Comparison of ENCODE assay signal across 24 mouse cellular contexts in the genomic region with DNA sequence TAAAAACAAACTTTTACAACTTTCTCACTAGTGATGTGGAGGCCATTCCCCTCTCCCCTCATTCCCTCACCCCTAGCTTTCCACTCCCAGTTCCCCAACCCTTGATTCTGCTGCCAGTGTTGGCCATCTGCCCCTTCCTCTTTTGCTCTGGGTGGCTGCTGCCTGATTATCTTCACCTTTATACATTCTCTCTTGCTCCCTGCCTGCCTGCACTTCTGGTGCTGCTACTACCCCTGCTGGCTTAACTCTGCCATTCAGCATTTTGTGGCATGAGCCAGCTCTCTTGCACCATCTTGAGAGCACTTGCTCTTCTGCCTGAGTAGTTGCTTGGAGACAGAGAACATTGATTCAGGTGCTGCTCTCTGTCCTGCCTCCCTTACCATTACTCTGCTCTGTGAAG. TPM values are rescaled to one million over a fixed set of nuclear protein-coding genes. Genes with fewer than 3 reads are reported as not detected.
DNase-seq lines count a peak whose midpoint lies in the region; ATAC-seq and TF ChIP-seq lines count a peak whose summit lies in the region.
"Had no signal": no experiment of that assay in that cellular context is flagged by ENCODE, and none has a peak within 500 bp of the region (broad histone marks: within the 10 kb centered on the region; RNA-seq: fewer than 3 reads in every experiment).

No protein-coding gene starts in this region.

- H3K9ac ChIP-seq in forebrain, postnatal 0 days, result no peak overlapping the region
- no peak overlapping the region for H3K9ac ChIP-seq in forebrain, embryonic 14.5 days (ENCODE audit: low read length)
- no peak overlapping the region for H3K9ac ChIP-seq in midbrain, postnatal 0 days (replicated peaks; ENCODE audit: low read length, poor library complexity, severe bottlenecking)
- no peak overlapping the region for H3K9ac ChIP-seq in midbrain, embryonic 11.5 days (ENCODE audit: low read length)
- H3K9ac ChIP-seq: embryonic facial prominence, embryonic 12.5 days; hindbrain, embryonic 13.5 days; intestine, embryonic 15.5 days; kidney, embryonic 15.5 days; limb, embryonic 12.5 days; liver, embryonic 13.5 days; midbrain, embryonic 12.5 days had no signal

- no peak overlapping the region for H3K4me3 ChIP-seq in forebrain, postnatal 0 days (ENCODE audit: low read depth, low read length)
- H3K4me3 ChIP-seq in forebrain, embryonic 14.5 days (ENCODE audit: low read depth, low read length), result no peak overlapping the region
- no peak overlapping the region for H3K4me3 ChIP-seq in midbrain, postnatal 0 days (ENCODE audit: low read depth, low read length)
- no peak overlapping the region for H3K4me3 ChIP-seq in midbrain, embryonic 11.5 days (ENCODE audit: low read depth, low read length)
- H3K4me3 ChIP-seq: embryonic facial prominence, embryonic 12.5 days; heart, adult 2 months; hindbrain, embryonic 13.5 days; intestine, embryonic 15.5 days; kidney, embryonic 15.5 days; limb, embryonic 12.5 days; liver, embryonic 13.5 days; midbrain, embryonic 12.5 days had no signal

- no peaks in the 10 kb centered on the region for H3K27me3 ChIP-seq in forebrain, postnatal 0 days (ENCODE audit: insufficient read depth, low read length)
- H3K27me3 ChIP-seq in forebrain, embryonic 14.5 days (replicated peaks; ENCODE audit: control insufficient read depth, insufficient read depth, low read length), result no peaks in the 10 kb centered on the region
- no peaks in the 10 kb centered on the region for H3K27me3 ChIP-seq in midbrain, postnatal 0 days (ENCODE audit: insufficient read depth, low read length)
- H3K27me3 ChIP-seq in midbrain, embryonic 11.5 days (ENCODE audit: control insufficient read depth, insufficient read depth, low read length), result no peaks in the 10 kb centered on the region
- H3K27me3 ChIP-seq: embryonic facial prominence, embryonic 12.5 days; hindbrain, embryonic 13.5 days; intestine, embryonic 15.5 days; kidney, embryonic 15.5 days; limb, embryonic 12.5 days; liver, embryonic 13.5 days; midbrain, embryonic 12.5 days had no signal

- no peaks in the 10 kb centered on the region for H3K36me3 ChIP-seq in forebrain, postnatal 0 days (ENCODE audit: insufficient read depth)
- H3K36me3 ChIP-seq in forebrain, embryonic 14.5 days (ENCODE audit: control insufficient read depth, insufficient read depth, low read length), result no peaks in the 10 kb centered on the region
- H3K36me3 ChIP-seq in midbrain, postnatal 0 days (ENCODE audit: insufficient read depth, low read length), result no peaks in the 10 kb centered on the region
- H3K36me3 ChIP-seq in midbrain, embryonic 11.5 days (ENCODE audit: control insufficient read depth, insufficient read depth, low read length), result no peaks in the 10 kb centered on the region
- H3K36me3 ChIP-seq: embryonic facial prominence, embryonic 12.5 days; hindbrain, embryonic 13.5 days; intestine, embryonic 15.5 days; kidney, embryonic 15.5 days; limb, embryonic 12.5 days; liver, embryonic 13.5 days; midbrain, embryonic 12.5 days had no signal

- no peak; the same call in 1 of the 2 replicates for ATAC-seq in forebrain, postnatal 0 days
- no peak for ATAC-seq in forebrain, embryonic 14.5 days
- peak; percentile 55 for ATAC-seq in midbrain, postnatal 0 days (ENCODE audit: low FRiP score)
- ATAC-seq in midbrain, embryonic 11.5 days (ENCODE audit: low FRiP score), result no peak
- ATAC-seq in megakaryocyte, adult 5-6 weeks (ENCODE audit: poor library complexity, severe bottlenecking), result peak; percentile 55
- no peak for ATAC-seq in activated CD4-positive, CD25-positive, alpha-beta regulatory T cell, adult 4 months
- ATAC-seq: forebrain, embryonic 16.5 days; intestine, embryonic 15.5 days had no signal

- H3K4me2 ChIP-seq in forebrain, postnatal 0 days (ENCODE audit: low read depth), result no peak overlapping the region
- H3K4me2 ChIP-seq in forebrain, embryonic 14.5 days (ENCODE audit: low read length), result no peak overlapping the region
- H3K4me2 ChIP-seq in midbrain, postnatal 0 days (ENCODE audit: low read depth, low read length, poor library complexity, severe bottlenecking), result no peak overlapping the region
- no peak overlapping the region for H3K4me2 ChIP-seq in midbrain, embryonic 11.5 days
- H3K4me2 ChIP-seq: embryonic facial prominence, embryonic 12.5 days; hindbrain, embryonic 13.5 days; intestine, embryonic 15.5 days; kidney, embryonic 15.5 days; limb, embryonic 12.5 days; liver, embryonic 13.5 days; midbrain, embryonic 12.5 days had no signal

- H3K27ac ChIP-seq in forebrain, postnatal 0 days (ENCODE audit: low read depth, low read length), result no peak overlapping the region
- H3K27ac ChIP-seq in forebrain, embryonic 14.5 days (ENCODE audit: low read depth, low read length), result no peak overlapping the region
- H3K27ac ChIP-seq in midbrain, postnatal 0 days (ENCODE audit: low read depth, low read length), result no peak overlapping the region
- no peak overlapping the region for H3K27ac ChIP-seq in midbrain, embryonic 11.5 days (ENCODE audit: low read depth, low read length)
- H3K27ac ChIP-seq: embryonic facial prominence, embryonic 12.5 days; heart, adult 2 months; hindbrain, embryonic 13.5 days; intestine, embryonic 15.5 days; kidney, embryonic 15.5 days; limb, embryonic 12.5 days; liver, embryonic 13.5 days; midbrain, embryonic 12.5 days had no signal

- H3K4me1 ChIP-seq in forebrain, postnatal 0 days (ENCODE audit: insufficient read depth), result no peaks in the 10 kb centered on the region
- no peaks in the 10 kb centered on the region for H3K4me1 ChIP-seq in forebrain, embryonic 14.5 days (ENCODE audit: control insufficient read depth, insufficient read depth, low read length)
- H3K4me1 ChIP-seq in midbrain, postnatal 0 days (ENCODE audit: insufficient read depth, low read length), result no peaks in the 10 kb centered on the region
- no peaks in the 10 kb centered on the region for H3K4me1 ChIP-seq in midbrain, embryonic 11.5 days (ENCODE audit: control insufficient read depth, insufficient read depth, low read length)
- H3K4me1 ChIP-seq: embryonic facial prominence, embryonic 12.5 days; hindbrain, embryonic 13.5 days; intestine, embryonic 15.5 days; kidney, embryonic 15.5 days; limb, embryonic 12.5 days; midbrain, embryonic 12.5 days had no signal

- no peaks in the 10 kb centered on the region for H3K9me3 ChIP-seq in forebrain, postnatal 0 days (ENCODE audit: low read length)
- H3K9me3 ChIP-seq in forebrain, embryonic 14.5 days (replicated peaks; ENCODE audit: control insufficient read depth, low read length), result no peaks in the 10 kb centered on the region
- H3K9me3 ChIP-seq in midbrain, postnatal 0 days (ENCODE audit: low read length), result no peaks in the 10 kb centered on the region
- H3K9me3 ChIP-seq in midbrain, embryonic 11.5 days (ENCODE audit: control insufficient read depth, low read length), result no peaks in the 10 kb centered on the region
- H3K9me3 ChIP-seq: embryonic facial prominence, embryonic 12.5 days; hindbrain, embryonic 13.5 days; intestine, embryonic 15.5 days; kidney, embryonic 15.5 days; limb, embryonic 12.5 days; liver, embryonic 13.5 days; midbrain, embryonic 12.5 days had no signal

- peak; percentile 29 for TF ChIP-seq CTCF in forebrain, postnatal 0 days (IDR thresholded peaks at IDR 0.05; ENCODE audit: low read depth)
- TF ChIP-seq CTCF in midbrain, postnatal 0 days (IDR thresholded peaks at IDR 0.05), result peak; percentile 58

- DNase-seq in forebrain, postnatal 0 days, result no peak
- DNase-seq in forebrain, embryonic 14.5 days (ENCODE audit: low spot score), result no peak
- DNase-seq in midbrain, postnatal 0 days (ENCODE audit: low spot score), result no peak
- DNase-seq in midbrain, embryonic 11.5 days (ENCODE audit: low spot score, missing footprints), result no peak
- DNase-seq in urinary bladder, postnatal 36 days (ENCODE audit: low spot score in 2 of 2), result no peak
- DNase-seq: adrenal gland, adult 2 months; cerebellum, adult 11-12 months; heart, adult 2 months; liver, embryonic 13.5 days; lung, postnatal 14 days had no signal

RNA-seq across cellular contexts. Expression of a gene that starts 15.0 kb away (rescaled TPM):
- not detected in 2 replicates for total RNA-seq in forebrain, postnatal 0 days (2014; rRNA removed)
- polyA plus RNA-seq in forebrain, postnatal 0 days (2015; fragmentation: Nextera tagmentation; extraction: Ambion mirVana), result not detected in 2 replicates
- polyA plus RNA-seq in forebrain, embryonic 14.5 days (2014; fragmentation: Nextera tagmentation; extraction: Ambion mirVana), result not detected in 2 replicates
- total RNA-seq in midbrain, postnatal 0 days (2014; rRNA removed), result not detected in 2 replicates
- not detected in 2 replicates for polyA plus RNA-seq in midbrain, postnatal 0 days (2015; fragmentation: Nextera tagmentation; extraction: Ambion mirVana)
- polyA plus RNA-seq in midbrain, embryonic 11.5 days (2014; fragmentation: Nextera tagmentation; extraction: Ambion mirVana), result not detected in 2 replicates
- not detected in 2 replicates for total RNA-seq in megakaryocyte, adult 5-6 weeks (2015)
- not detected in 2 replicates for total RNA-seq in megakaryocyte, adult 5-6 weeks (2017)
- polyA plus RNA-seq in activated CD4-positive, CD25-positive, alpha-beta regulatory T cell, adult 4 months (2017; shearing (Covaris generic)), result not detected
- total RNA-seq: adrenal gland, adult 2 months; gastrocnemius, adult 8-10 months; heart, adult 2 months; layer of hippocampus, adult 18-20 months had no signal
- polyA plus RNA-seq: adrenal gland, adult 2 months; embryonic facial prominence, embryonic 12.5 days; forebrain, embryonic 16.5 days; heart, adult 2 months; hindbrain, embryonic 13.5 days; intestine, embryonic 15.5 days; limb, embryonic 12.5 days; liver, embryonic 13.5 days; midbrain, embryonic 12.5 days; small intestine, adult 2 months; stomach, embryonic 14.5 days had no signal

RNA-seq across cellular contexts. Expression of a gene that starts 53.5 kb away (rescaled TPM):
- not detected in 2 replicates for total RNA-seq in forebrain, postnatal 0 days (2014; rRNA removed)
- polyA plus RNA-seq in forebrain, postnatal 0 days (2015; fragmentation: Nextera tagmentation; extraction: Ambion mirVana), result not detected in 2 replicates
- not detected in 2 replicates for polyA plus RNA-seq in forebrain, embryonic 14.5 days (2014; fragmentation: Nextera tagmentation; extraction: Ambion mirVana)
- not detected in 2 replicates for total RNA-seq in midbrain, postnatal 0 days (2014; rRNA removed)
- not detected in 2 replicates for polyA plus RNA-seq in midbrain, postnatal 0 days (2015; fragmentation: Nextera tagmentation; extraction: Ambion mirVana)
- not detected in 2 replicates for polyA plus RNA-seq in midbrain, embryonic 11.5 days (2014; fragmentation: Nextera tagmentation; extraction: Ambion mirVana)
- total RNA-seq in megakaryocyte, adult 5-6 weeks (2015), result not detected in 2 replicates
- not detected in 2 replicates for total RNA-seq in megakaryocyte, adult 5-6 weeks (2017)
- polyA plus RNA-seq in activated CD4-positive, CD25-positive, alpha-beta regulatory T cell, adult 4 months (2017; shearing (Covaris generic)), result not detected
- total RNA-seq: adrenal gland, adult 2 months; heart, adult 2 months had no signal
- polyA plus RNA-seq: adrenal gland, adult 2 months; cortical plate, adult 2 months; forebrain, embryonic 16.5 days; heart, adult 2 months; hindbrain, embryonic 13.5 days; kidney, embryonic 15.5 days; limb, embryonic 12.5 days; liver, embryonic 13.5 days; midbrain, embryonic 12.5 days; small intestine, adult 2 months; stomach, embryonic 14.5 days had no signal

Comparison
In these comparisons a context has a peak if more than half of its experiments do, and no peak if none do; other contexts are left out.
1. ATAC-seq: peak in midbrain, postnatal 0 days (single experiment) and megakaryocyte, adult 5-6 weeks (single experiment); none in forebrain, postnatal 0 days (single experiment), forebrain, embryonic 14.5 days (single experiment), midbrain, embryonic 11.5 days (single experiment) and activated CD4-positive, CD25-positive, alpha-beta regulatory T cell, adult 4 months (single experiment).